Mouse (Mus musculus) G1E (cell line): Measurements from ENCODE around the gene Zfp57. TPM values are rescaled to one million over a fixed set of nuclear protein-coding genes. Genes with fewer than 3 reads are reported as not detected.

Experiments
- ATAC-seq: 2 replicates; pipeline ENCODE4 v1.8.0; 2016; ENCODE audit warnings: mild to moderate bottlenecking; ENCODE audit not compliant: insufficient number of reproducible peaks, poor library complexity, low FRiP score, severe bottlenecking; ENCODE audit errors: extremely low read depth
- DNase-seq: peaks from one replicate; pipeline ENCODE4 v3.0.0; 2012; ENCODE audit warnings: low spot score
- H3K27me3 ChIP-seq: 2 replicates; pipeline ENCODE4 v1.6.1; 2012; ENCODE audit warnings: mild to moderate bottlenecking, low read length, inconsistent platforms; ENCODE audit not compliant: insufficient read depth
- H3K36me3 ChIP-seq: replicated peaks from 2 replicates; pipeline ENCODE3; 2012; ENCODE audit warnings: mild to moderate bottlenecking, inconsistent platforms
- H3K4me1 ChIP-seq: 2 replicates; pipeline ENCODE4 v1.6.1; 2012; ENCODE audit warnings: low read depth, low read length, inconsistent platforms, mixed read lengths; ENCODE audit not compliant: insufficient read depth
- H3K4me3 ChIP-seq: 2 replicates; pipeline ENCODE4 v1.5.1; 2012; ENCODE audit warnings: low read depth, mild to moderate bottlenecking, inconsistent platforms, low read length, moderate library complexity, mixed read lengths
- H3K9me3 ChIP-seq: replicated peaks from 2 replicates; pipeline ENCODE4 v1.6.1; 2012; ENCODE audit warnings: inconsistent platforms
- CTCF ChIP-seq: IDR thresholded peaks from 2 replicates; pipeline ENCODE4 v1.5.1; 2012; ENCODE audit warnings: low read depth, low read length, inconsistent platforms, mixed read lengths
- GATA1 ChIP-seq: IDR thresholded peaks from 2 replicates; pipeline ENCODE4 v1.6.1; 2012; ENCODE audit warnings: borderline replicate concordance, low read length, inconsistent platforms, mixed read lengths
- GATA2 ChIP-seq: IDR thresholded peaks from 2 replicates; pipeline ENCODE4 v1.6.1; 2012; ENCODE audit warnings: low read depth, low read length, inconsistent platforms, borderline replicate concordance
- POLR2AphosphoS5 ChIP-seq: IDR thresholded peaks from 2 replicates; pipeline ENCODE4 v1.6.1; 2012; ENCODE audit warnings: low read depth, low read length, inconsistent platforms; ENCODE audit not compliant: insufficient replicate concordance
- TAL1 ChIP-seq: conservative IDR thresholded peaks from 2 replicates; pipeline ENCODE4 v1.6.1; 2012; ENCODE audit warnings: low read depth, low read length, inconsistent platforms, mixed read lengths
- polyA plus RNA-seq: library from polyadenylated mRNA; stranded (reverse); fragments of >175 nt; gene quantifications from 2 replicates; pipeline ENCODE4 v1.2.3, GENCODE M21; 2012
- total RNA-seq, 2 experiments: library from RNA; stranded (forward) in 1 of 2; stranded (reverse) in 1 of 2; fragments of 200-1000 nt in 1 of 2; fragments of >200 nt in 1 of 2; fragmentation: Nextera tagmentation in 1 of 2; gene quantifications; 2 replicates each; pipeline ENCODE4 v1.2.3; 2014 to 2017

Zfp57 gene
- total and polyA plus RNA-seq, 3 experiments: 0.44 TPM; not detected in 2

DNA sequence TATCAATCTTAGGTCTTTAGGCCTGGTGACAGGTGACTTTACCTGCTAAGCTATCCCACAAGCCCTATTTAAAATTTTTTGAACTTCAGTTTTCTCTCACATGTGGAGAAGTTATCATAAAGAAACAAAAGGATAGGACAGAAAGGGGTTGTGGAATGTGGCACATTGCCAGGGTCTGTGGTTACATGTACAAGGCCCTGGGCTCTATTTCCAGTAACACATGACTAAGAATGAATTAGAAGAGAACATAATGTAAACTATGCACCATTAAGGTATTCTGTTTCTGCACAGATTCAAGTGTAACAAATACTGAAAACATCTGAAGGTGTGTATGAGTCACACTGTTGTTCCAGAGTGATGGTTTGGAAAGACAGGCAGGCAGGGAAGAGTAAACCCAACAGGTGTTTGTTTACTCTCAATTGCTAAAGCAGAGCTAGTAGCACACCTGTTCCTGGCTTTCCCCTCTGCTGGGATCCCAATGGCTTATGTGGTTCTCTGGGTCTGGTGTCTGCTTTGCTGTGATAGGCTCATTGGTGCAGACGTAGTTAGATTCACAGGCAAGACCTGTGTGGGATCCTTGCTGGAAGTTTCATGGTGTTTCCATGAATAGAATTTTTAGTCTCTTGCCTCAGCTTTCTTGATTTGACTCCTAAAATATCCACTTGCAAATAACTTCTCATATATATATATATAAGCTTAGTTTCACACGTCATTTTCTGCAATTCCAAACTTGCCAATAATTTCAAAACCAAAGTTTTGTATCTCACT is 38.3 kb downstream of the Zfp57 start:
- no peak overlapping the region for H3K4me3 ChIP-seq
- no peaks in the 10 kb centered on the region for H3K9me3 ChIP-seq
- no peaks in the 10 kb centered on the region for H3K36me3 ChIP-seq
- DNase-seq: no peak
- TF ChIP-seq TAL1 (no peak), POLR2AphosphoS5 (no peak), CTCF (no peak), GATA1 (no peak), GATA2 (no peak)
- no peaks in the 10 kb centered on the region for H3K4me1 ChIP-seq
- ATAC-seq: no peak
- peaks cover 5% of the 10 kb centered on the region for H3K27me3 ChIP-seq

DNA sequence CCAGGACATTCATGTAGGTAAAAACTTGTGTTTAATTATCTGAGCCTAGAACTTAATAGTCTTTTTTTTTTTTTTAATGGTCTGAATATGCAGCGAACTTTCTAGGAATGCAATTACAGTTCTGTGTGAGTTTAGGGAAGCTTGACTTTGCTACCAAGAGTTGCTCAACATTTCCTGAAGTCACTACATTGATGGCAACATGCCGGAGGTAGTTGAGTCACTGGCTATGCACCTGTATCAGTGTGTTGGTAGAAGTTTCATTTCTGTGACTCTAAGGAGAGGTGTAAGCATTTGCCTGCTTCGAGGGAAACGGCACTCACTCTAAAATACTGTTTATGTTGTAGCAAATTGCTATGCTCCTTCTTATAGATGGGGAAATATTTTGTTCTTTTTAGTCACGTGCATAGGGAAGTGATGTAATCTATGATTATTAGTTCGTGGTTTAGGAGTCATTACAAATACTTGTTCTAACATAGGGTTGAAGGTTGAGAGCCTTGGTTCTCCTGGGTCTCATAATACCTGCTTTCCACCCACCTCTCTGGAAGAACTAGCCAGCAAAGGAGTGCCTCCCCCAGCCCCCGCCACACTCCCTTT is 43.8 kb downstream of the Zfp57 start:
- Histone ChIP-seq H3K4me1 (peaks cover 34% of the 10 kb centered on the region), H3K9me3 (no peaks in the 10 kb centered on the region), H3K36me3 (peaks cover 12% of the 10 kb centered on the region), H3K4me3 (no peak overlapping the region), H3K27me3 (peaks cover 22% of the 10 kb centered on the region)
- ATAC-seq (no peak), DNase-seq (no peak)
- TF ChIP-seq TAL1: no peak
- no peak for TF ChIP-seq GATA2
- no peak for TF ChIP-seq GATA1
- no peak for TF ChIP-seq POLR2AphosphoS5
- no peak for TF ChIP-seq CTCF

DNA sequence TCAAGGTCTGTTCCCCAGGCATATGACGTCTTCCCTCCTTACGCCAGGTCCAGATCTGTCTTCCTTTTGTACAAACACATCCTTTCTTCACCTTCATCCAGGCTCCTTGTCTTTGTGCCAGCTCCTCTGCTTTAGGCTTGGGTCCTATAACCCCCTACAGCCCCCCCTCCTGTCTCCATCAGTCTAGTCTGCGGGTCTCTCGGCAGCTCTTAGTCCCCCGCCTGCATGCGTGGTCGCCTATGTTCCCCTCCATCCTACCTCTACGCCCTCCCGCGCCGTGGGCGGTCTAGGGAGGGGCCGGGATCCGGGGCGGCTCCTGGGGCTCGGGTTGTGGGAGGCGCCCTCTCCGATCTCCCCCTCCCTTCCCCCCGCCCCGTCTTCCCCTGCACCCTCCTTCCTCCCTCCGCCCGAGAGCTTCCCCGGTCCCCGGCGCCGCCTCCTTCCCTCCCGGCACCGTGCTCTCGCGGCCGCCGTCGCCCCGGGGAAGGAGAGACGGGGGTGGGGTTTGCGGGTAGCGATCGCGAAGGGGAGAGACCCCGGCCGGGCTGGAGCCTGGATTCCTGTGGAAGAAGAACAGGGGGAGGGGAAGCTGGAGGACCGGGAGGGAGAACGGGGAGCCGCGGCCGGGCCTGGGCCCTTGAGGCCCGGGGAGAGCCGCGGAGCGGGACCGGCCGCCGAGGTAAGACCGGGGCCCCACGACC is 44.8 kb downstream of the Zfp57 start, which contains the start of gene Gabbr1:
Gabbr1 (plus strand) TSS at position 356 of the 701 bp plus-strand sequence.
- Histone ChIP-seq H3K27me3 (peaks cover 22% of the 10 kb centered on the region), H3K4me1 (peaks cover 42% of the 10 kb centered on the region), H3K9me3 (no peaks in the 10 kb centered on the region), H3K36me3 (peaks cover 22% of the 10 kb centered on the region), H3K4me3 (peak within 1 kb of the TSS; percentile 82)
- TF ChIP-seq POLR2AphosphoS5 (no peak), CTCF (no peak)
- peak; percentile 73 for ATAC-seq
- DNase-seq: peak; percentile 82

DNA sequence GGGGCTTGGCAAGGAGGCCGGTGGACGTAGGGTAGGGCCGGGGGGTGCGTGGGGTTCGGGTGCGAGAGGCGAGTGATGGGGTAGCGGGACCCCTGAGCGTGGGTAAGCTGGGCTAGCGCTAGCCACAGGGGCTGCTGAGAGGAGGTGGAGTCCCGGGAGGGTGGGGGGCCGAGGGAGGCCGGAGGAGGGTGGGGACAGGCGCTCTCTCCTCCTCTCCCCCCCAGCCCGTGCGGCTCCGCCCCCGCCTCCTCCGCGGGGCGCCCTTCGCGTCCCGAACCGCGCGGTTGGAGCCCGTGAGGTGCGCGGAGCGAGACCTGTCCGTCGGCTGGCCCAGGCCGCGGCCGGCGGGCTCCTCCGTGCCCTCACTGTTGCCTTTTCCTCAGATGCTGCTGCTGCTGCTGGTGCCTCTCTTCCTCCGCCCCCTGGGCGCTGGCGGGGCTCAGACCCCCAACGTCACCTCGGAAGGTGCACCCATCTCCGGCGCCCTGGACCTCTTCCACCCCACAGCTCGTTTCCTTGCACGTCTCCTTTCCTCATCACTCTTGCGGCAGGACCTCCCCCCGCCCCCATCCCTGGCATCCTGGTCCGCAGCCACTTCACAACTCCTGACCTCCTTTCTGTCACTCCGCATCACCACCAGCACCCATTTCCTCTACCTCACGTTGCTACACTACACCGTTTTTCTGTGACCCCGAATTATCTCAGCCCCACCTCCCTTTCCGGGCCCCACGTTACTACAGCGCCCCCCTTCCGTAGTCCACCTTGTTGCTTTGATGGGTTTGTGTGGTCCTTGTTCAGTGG is 45.5 kb downstream of the Zfp57 start:
- H3K36me3 ChIP-seq: peaks cover 28% of the 10 kb centered on the region
- TF ChIP-seq GATA2 (no peak), TAL1 (no peak)
- 0 out of 2 replicates have a peak, but pooled peaks have one; percentile 43 for ATAC-seq
- peak; percentile 59 for DNase-seq
- peaks cover 22% of the 10 kb centered on the region for H3K27me3 ChIP-seq
- H3K4me3 ChIP-seq: peak overlapping the region; percentile 82
- H3K4me1 ChIP-seq: peaks cover 42% of the 10 kb centered on the region
- no peaks in the 10 kb centered on the region for H3K9me3 ChIP-seq

DNA sequence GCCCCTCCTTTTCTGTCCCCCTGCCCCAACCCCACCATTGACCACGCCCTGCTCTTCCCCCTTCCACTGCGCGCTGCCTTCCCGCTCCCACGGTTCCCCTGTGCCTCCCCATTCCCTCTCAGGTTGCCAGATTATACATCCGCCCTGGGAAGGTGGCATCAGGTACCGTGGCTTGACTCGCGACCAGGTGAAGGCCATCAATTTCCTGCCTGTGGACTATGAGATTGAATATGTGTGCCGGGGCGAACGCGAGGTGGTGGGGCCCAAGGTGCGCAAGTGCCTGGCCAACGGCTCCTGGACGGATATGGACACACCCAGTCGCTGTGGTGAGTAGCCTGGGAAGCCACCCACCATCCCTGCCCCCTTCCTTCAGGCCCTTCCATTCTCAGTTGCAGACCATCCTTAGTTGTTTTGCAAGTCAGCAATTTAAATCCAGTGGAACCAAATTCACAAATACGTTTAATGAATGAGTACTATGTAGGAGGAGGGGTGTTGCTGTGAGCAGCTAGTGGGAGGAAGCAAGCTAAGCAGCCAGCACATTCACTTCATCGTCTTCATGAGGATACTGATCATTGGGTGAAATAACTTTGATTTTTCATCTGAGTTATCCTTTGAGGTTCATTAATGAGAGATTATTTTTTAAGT is 46.5 kb downstream of the Zfp57 start:
- DNase-seq: no peak
- Histone ChIP-seq H3K36me3 (peaks cover 28% of the 10 kb centered on the region), H3K4me1 (peaks cover 42% of the 10 kb centered on the region), H3K4me3 (peak overlapping the region; percentile 82; the same call in 1 of the 2 replicates), H3K27me3 (peaks cover 22% of the 10 kb centered on the region), H3K9me3 (no peaks in the 10 kb centered on the region)
- TF ChIP-seq CTCF (no peak), POLR2AphosphoS5 (no peak), GATA2 (no peak), TAL1 (no peak), GATA1 (no peak)
- no peak for ATAC-seq

DNA sequence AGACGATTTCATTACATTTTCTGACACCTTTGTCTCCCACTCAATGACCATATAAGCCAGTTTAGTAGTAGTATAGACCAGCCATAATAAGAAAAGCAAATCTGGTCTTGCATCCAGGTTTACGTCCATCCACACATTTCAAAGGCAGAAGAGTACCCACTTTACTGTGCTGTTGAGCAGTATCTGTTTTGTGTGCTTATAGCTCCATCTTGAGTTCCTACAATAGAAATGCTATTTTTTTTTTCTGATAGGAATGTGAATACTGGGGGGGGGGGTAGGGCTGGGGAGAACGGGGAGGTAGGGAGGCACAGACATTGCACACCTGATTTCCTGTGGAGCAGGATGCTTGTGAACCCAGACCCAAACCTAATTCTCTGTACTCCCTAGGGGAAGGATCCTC is 47.0 kb downstream of the Zfp57 start:
- ATAC-seq: no peak
- peaks cover 22% of the 10 kb centered on the region for H3K27me3 ChIP-seq

More for the DNA sequence above, 47.0 kb downstream of the Zfp57 start:
- TF ChIP-seq POLR2AphosphoS5: no peak
- TF ChIP-seq CTCF: no peak
- TF ChIP-seq TAL1: no peak
- TF ChIP-seq GATA2: no peak
- no peak for TF ChIP-seq GATA1
- DNase-seq: no peak
- Histone ChIP-seq H3K9me3 (no peaks in the 10 kb centered on the region), H3K4me3 (no peak overlapping the region), H3K36me3 (peaks cover 28% of the 10 kb centered on the region), H3K4me1 (peaks cover 42% of the 10 kb centered on the region)
